Mouse (Mus musculus) left cerebral cortex, postnatal 14 days (tissue): ENCODE measurements at regions not wholly inside any gene's neighbourhood (a gene's known extent, or its start where the extent isn't known, plus 50 kb on each side); places are given as distances from the start of the nearest gene placed in this dataset.
"Not testable (repeated sequence)": the region's sequence is repeated elsewhere in the genome, so short reads cannot be mapped to it uniquely, and the experiment has no call there.

ENCODE experiments used
- DNase-seq, 2 experiments: peaks; one replicate each; pipeline ENCODE4 v3.0.0; 2021 to 2022; ENCODE audit warnings: low spot score in 2 of 2, mixed read lengths in 1 of 2
- intact Hi-C: fragments of 180-260 bp; cut with DNase I; formaldehyde crosslinking; loops from one replicate; pipeline ENCODE4 v1.15.1; 2025

- intact Hi-C loops = no loop called here
- no peak for DNase-seq
Observed at GRCm38 (mm10) chr10:117473471-117473870, 93.7 kb upstream of the Cpsf6 start.

- intact Hi-C loops = no loop called here
- no peak for DNase-seq
Observed at GRCm38 (mm10) chr10:117472568-117472930, 92.7 kb upstream of the Cpsf6 start.

GRCm38 (mm10) chr10:117471818-117472567, 92.2 kb upstream of the Cpsf6 start:
- no peak for DNase-seq
- intact Hi-C loops = no loop called here

GRCm38 (mm10) chr10:117471036-117471817, 91.4 kb upstream of the Cpsf6 start:
- intact Hi-C loops = no loop called here
- DNase-seq = no peak

- intact Hi-C loops = no loop called here
- DNase-seq = no peak
Observed at GRCm38 (mm10) chr10:117470481-117470880, 90.7 kb upstream of the Cpsf6 start.

- no peak for DNase-seq
- intact Hi-C loops = no loop called here
Observed at GRCm38 (mm10) chr10:117469573-117470090, 89.8 kb upstream of the Cpsf6 start.

GRCm38 (mm10) chr10:117468931-117469572, 89.2 kb upstream of the Cpsf6 start:
- intact Hi-C loops = no loop called here

GRCm38 (mm10) chr10:117468381-117468780, 88.6 kb upstream of the Cpsf6 start:
- intact Hi-C loops = no loop called here

More at GRCm38 (mm10) chr10:117468931-117469572, 89.2 kb upstream of the Cpsf6 start:
- DNase-seq = no peak

GRCm38 (mm10) chr10:117467161-117467560, 87.3 kb upstream of the Cpsf6 start:
- intact Hi-C loops = no loop called here
- no peak for DNase-seq

More at GRCm38 (mm10) chr10:117468381-117468780, 88.6 kb upstream of the Cpsf6 start:
- no peak for DNase-seq

- intact Hi-C loops = no loop called here
- no peak for DNase-seq
Observed at GRCm38 (mm10) chr10:117466391-117466790, 86.6 kb upstream of the Cpsf6 start.

- no peak for DNase-seq
- intact Hi-C loops = no loop called here
Observed at GRCm38 (mm10) chr10:117465671-117466250, 85.9 kb upstream of the Cpsf6 start.

- no peak for DNase-seq
- intact Hi-C loops = no loop called here
Observed at GRCm38 (mm10) chr10:117465058-117465660, 85.3 kb upstream of the Cpsf6 start.

GRCm38 (mm10) chr10:117464331-117464730, 84.5 kb upstream of the Cpsf6 start:
- DNase-seq, intact Hi-C loops: not testable (repeated sequence)

GRCm38 (mm10) chr10:117463636-117464035, 83.8 kb upstream of the Cpsf6 start:
- intact Hi-C loops = no loop called here
- DNase-seq = no peak

GRCm38 (mm10) chr10:117462921-117463320, 83.1 kb upstream of the Cpsf6 start:
- no peak for DNase-seq
- intact Hi-C loops = no loop called here

- DNase-seq = no peak
- intact Hi-C loops = no loop called here
Observed at GRCm38 (mm10) chr10:117461791-117462516, 82.1 kb upstream of the Cpsf6 start.

- intact Hi-C loops = no loop called here
- no peak for DNase-seq
Observed at GRCm38 (mm10) chr10:117461261-117461660, 81.4 kb upstream of the Cpsf6 start.

- intact Hi-C loops = no loop called here
- DNase-seq = no peak
Observed at GRCm38 (mm10) chr10:117460366-117460730, 80.5 kb upstream of the Cpsf6 start.
